Mouse (Mus musculus) kidney, adult 2 months (tissue): ENCODE results near the gene Topaz1. TPM values are rescaled to one million over a fixed set of nuclear protein-coding genes. Genes with fewer than 3 reads are reported as not detected.

Source experiments
- DNase-seq: peaks from one replicate; pipeline ENCODE4 v3.0.0; 2021
- H3K27ac ChIP-seq: fragments of 200-500 bp; 2 replicates; pipeline ENCODE4 v1.5.1; 2012; ENCODE audit warnings: low read depth, low read length, control low read depth, inconsistent platforms; ENCODE audit not compliant: insufficient read depth
- H3K27me3 ChIP-seq: fragments of 200-500 bp; replicated peaks from 2 replicates; pipeline ENCODE4 v1.6.1; 2012; ENCODE audit warnings: mild to moderate bottlenecking, moderate library complexity, low read length, inconsistent platforms; ENCODE audit not compliant: control insufficient read depth, insufficient read depth
- H3K36me3 ChIP-seq: fragments of 200-500 bp; 2 replicates; pipeline ENCODE4 v1.6.1; 2012; ENCODE audit warnings: mild to moderate bottlenecking, moderate library complexity, low read length, inconsistent platforms; ENCODE audit not compliant: control insufficient read depth, insufficient read depth
- H3K4me1 ChIP-seq: fragments of 200-500 bp; 2 replicates; pipeline ENCODE4 v1.6.1; 2011; ENCODE audit warnings: low read length; ENCODE audit not compliant: control insufficient read depth, insufficient read depth
- H3K4me3 ChIP-seq: fragments of 200-500 bp; 2 replicates; pipeline ENCODE4 v1.5.1; 2011; ENCODE audit warnings: mild to moderate bottlenecking, low read depth, low read length, control low read depth; ENCODE audit not compliant: insufficient read depth
- CTCF ChIP-seq: fragments of 200-500 bp; conservative IDR thresholded peaks from 2 replicates; pipeline ENCODE4 v1.5.1; 2011; ENCODE audit warnings: low read depth, mild to moderate bottlenecking, control low read depth, low read length, moderate library complexity, mixed read lengths; ENCODE audit not compliant: insufficient read depth, insufficient read length
- POLR2A ChIP-seq: fragments of 200-500 bp; IDR thresholded peaks from one replicate; pipeline ENCODE4 v1.6.1; 2011; ENCODE audit warnings: low read depth, low read length, control low read depth
- WGBS: fragments of 180-500 bp; shearing (Covaris S2); methylation state at CpG from one replicate; pipeline ENCODE4 v1.1.7; 2018; 5-methylcytosine and 5-hydroxymethylcytosine counted together
- polyA plus RNA-seq: library from polyadenylated mRNA; depleted of rRNA; stranded (reverse); fragments of >200 nt; gene quantifications from 2 replicates; pipeline ENCODE4 v1.2.3, GENCODE M21; 2012

The Topaz1 gene
- polyA plus RNA-seq, 1 experiment, result not detected

- H3K4me3 ChIP-seq, result no peak overlapping the region
- H3K4me1 ChIP-seq, result no peaks in the 10 kb centered on the region
- H3K27ac ChIP-seq, result no peak overlapping the region
- WGBS, result 54% methylated on average over 2 of the region's 2 CpGs
- DNase-seq, result no peak
- H3K36me3 ChIP-seq, result no peaks in the 10 kb centered on the region
- H3K27me3 ChIP-seq, result no peaks in the 10 kb centered on the region
- TF ChIP-seq POLR2A, result no peak
- TF ChIP-seq CTCF, result no peak
Observed at GRCm38 (mm10) chr9:122757614-122758013, 10.5 kb downstream of the Topaz1 start.

- Histone ChIP-seq H3K36me3 (no peaks in the 10 kb centered on the region), H3K4me3 (no peak overlapping the region), H3K27me3 (no peaks in the 10 kb centered on the region), H3K4me1 (no peaks in the 10 kb centered on the region), H3K27ac (no peak overlapping the region)
- no peak for TF ChIP-seq CTCF
- TF ChIP-seq POLR2A, result no peak
- DNase-seq, result no peak
Observed at GRCm38 (mm10) chr9:122760111-122760510, 13.0 kb downstream of the Topaz1 start.

- no peaks in the 10 kb centered on the region for H3K27me3 ChIP-seq
- no peak overlapping the region for H3K4me3 ChIP-seq
- H3K4me1 ChIP-seq, result no peaks in the 10 kb centered on the region
- DNase-seq, result no peak
- H3K27ac ChIP-seq, result no peak overlapping the region
- no peak for TF ChIP-seq POLR2A
- TF ChIP-seq CTCF, result no peak
- 66% methylated on average over 5 of the region's 5 CpGs for WGBS
- H3K36me3 ChIP-seq, result no peaks in the 10 kb centered on the region
Observed at GRCm38 (mm10) chr9:122785231-122785630, 38.1 kb downstream of the Topaz1 start.

- H3K27me3 ChIP-seq, result no peaks in the 10 kb centered on the region
- no peaks in the 10 kb centered on the region for H3K36me3 ChIP-seq
- no peak overlapping the region for H3K27ac ChIP-seq
- H3K4me1 ChIP-seq, result no peaks in the 10 kb centered on the region
- H3K4me3 ChIP-seq, result no peak overlapping the region
- WGBS, result 86% methylated on average over 1 of the region's 1 CpGs
- DNase-seq, result no peak
- TF ChIP-seq POLR2A (no peak), CTCF (no peak)
Observed at GRCm38 (mm10) chr9:122786534-122786933, 39.4 kb downstream of the Topaz1 start.

- DNase-seq, result peak; percentile 97
- TF ChIP-seq CTCF (no peak), POLR2A (peak; percentile 40)
Observed at GRCm38 (mm10) chr9:122805053-122805844, 58.1 kb downstream of the Topaz1 start, which contains the start of gene Tcaim. Gene Tcaim, plus strand, starts transcription at chr9:122805539.

GRCm38 (mm10) chr9:122805845-122806341 lies 58.7 kb downstream of the Topaz1 start:
- WGBS, result 8% methylated on average over 10 of the region's 10 CpGs
- TF ChIP-seq POLR2A (no peak), CTCF (no peak)
- H3K27ac ChIP-seq, result peak overlapping the region; percentile 91

More at GRCm38 (mm10) chr9:122805053-122805844, 58.1 kb downstream of the Topaz1 start, which contains the start of gene Tcaim:
- H3K27me3 ChIP-seq, result no peaks in the 10 kb centered on the region
- peak within 1 kb of the TSS; percentile 85 for H3K4me3 ChIP-seq
- H3K4me1 ChIP-seq, result peaks cover 10% of the 10 kb centered on the region; the same call in 1 of the 2 replicates
- peak within 1 kb of the TSS; percentile 91 for H3K27ac ChIP-seq
- 5% methylated on average over 42 of the region's 42 CpGs for WGBS
- H3K36me3 ChIP-seq, result no peaks in the 10 kb centered on the region; the same call in 1 of the 2 replicates

GRCm38 (mm10) chr9:122807186-122807585 lies 60.0 kb downstream of the Topaz1 start:
- peak; percentile 61 for DNase-seq

More at GRCm38 (mm10) chr9:122805845-122806341, 58.7 kb downstream of the Topaz1 start:
- no peak for DNase-seq
- Histone ChIP-seq H3K4me3 (peak overlapping the region; percentile 85), H3K4me1 (peaks cover 10% of the 10 kb centered on the region; the same call in 1 of the 2 replicates), H3K36me3 (no peaks in the 10 kb centered on the region; the same call in 1 of the 2 replicates), H3K27me3 (no peaks in the 10 kb centered on the region)

More at GRCm38 (mm10) chr9:122807186-122807585, 60.0 kb downstream of the Topaz1 start:
- TF ChIP-seq CTCF (no peak), POLR2A (no peak)
- Histone ChIP-seq H3K4me3 (no peak overlapping the region), H3K36me3 (no peaks in the 10 kb centered on the region; the same call in 1 of the 2 replicates), H3K4me1 (peaks cover 10% of the 10 kb centered on the region; the same call in 1 of the 2 replicates), H3K27me3 (no peaks in the 10 kb centered on the region), H3K27ac (peak overlapping the region; percentile 91; the same call in 1 of the 2 replicates)
- 74% methylated on average over 2 of the region's 2 CpGs for WGBS
